Mouse (Mus musculus) layer of hippocampus, postnatal 10 days (tissue): ENCODE data around the gene Zbtb16. TPM values are rescaled to one million over a fixed set of nuclear protein-coding genes. Genes with fewer than 3 reads are reported as not detected.

Source experiments
- DNase-seq, 2 experiments: peaks; one replicate each; pipeline ENCODE4 v3.0.0; 2021; ENCODE audit warnings: low spot score in 2 of 2
- total RNA-seq, 2 experiments: library from RNA; stranded (reverse); gene quantifications; 2 replicates each; pipeline ENCODE4 v1.2.3; 2021

The Zbtb16 gene
- total RNA-seq, 2 experiments from 2014 or later = 58.2 to 66.3 TPM

DNA sequence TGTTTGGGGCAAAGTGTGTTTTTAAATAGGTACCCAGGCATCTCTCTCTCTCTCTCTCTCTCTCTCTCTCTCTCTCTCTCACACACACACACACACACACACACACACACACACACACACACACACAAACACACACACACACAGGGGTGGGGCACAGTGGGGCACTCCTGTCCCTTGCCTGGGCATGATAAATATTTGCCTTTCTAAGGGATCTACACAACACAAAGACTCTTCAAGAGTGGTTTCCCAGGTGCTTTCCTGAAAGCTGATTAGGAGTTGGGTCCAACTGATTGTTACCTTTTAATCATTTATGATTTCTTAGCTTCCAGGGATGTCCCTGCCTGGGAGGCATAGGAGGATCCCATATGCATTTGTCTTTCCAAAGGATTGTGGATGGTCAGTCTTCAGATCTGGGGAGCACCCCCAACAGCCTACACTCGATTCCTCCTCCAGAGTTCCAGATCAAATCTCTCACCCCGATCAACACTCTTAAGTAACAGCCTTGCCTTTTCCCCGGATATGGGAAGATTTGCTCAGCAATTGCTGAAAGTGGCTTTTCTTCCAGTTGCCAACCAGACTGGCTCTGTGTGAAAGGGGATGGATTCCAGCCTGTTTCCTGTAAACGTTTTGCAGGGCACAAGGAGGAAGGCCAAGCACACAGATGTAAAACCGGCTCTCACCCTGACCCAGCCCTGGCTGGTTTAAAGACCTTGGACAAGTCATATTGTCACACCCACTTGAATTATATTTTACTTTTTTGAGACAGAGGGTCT, 90.5 kb downstream of the Zbtb16 start:
- no peak for DNase-seq

GRCm38 (mm10) chr9:48744916-48745315, 91.1 kb downstream of the Zbtb16 start:
- DNase-seq = no peak

GRCm38 (mm10) chr9:48744451-48744850, 91.6 kb downstream of the Zbtb16 start:
- no peak for DNase-seq

DNA sequence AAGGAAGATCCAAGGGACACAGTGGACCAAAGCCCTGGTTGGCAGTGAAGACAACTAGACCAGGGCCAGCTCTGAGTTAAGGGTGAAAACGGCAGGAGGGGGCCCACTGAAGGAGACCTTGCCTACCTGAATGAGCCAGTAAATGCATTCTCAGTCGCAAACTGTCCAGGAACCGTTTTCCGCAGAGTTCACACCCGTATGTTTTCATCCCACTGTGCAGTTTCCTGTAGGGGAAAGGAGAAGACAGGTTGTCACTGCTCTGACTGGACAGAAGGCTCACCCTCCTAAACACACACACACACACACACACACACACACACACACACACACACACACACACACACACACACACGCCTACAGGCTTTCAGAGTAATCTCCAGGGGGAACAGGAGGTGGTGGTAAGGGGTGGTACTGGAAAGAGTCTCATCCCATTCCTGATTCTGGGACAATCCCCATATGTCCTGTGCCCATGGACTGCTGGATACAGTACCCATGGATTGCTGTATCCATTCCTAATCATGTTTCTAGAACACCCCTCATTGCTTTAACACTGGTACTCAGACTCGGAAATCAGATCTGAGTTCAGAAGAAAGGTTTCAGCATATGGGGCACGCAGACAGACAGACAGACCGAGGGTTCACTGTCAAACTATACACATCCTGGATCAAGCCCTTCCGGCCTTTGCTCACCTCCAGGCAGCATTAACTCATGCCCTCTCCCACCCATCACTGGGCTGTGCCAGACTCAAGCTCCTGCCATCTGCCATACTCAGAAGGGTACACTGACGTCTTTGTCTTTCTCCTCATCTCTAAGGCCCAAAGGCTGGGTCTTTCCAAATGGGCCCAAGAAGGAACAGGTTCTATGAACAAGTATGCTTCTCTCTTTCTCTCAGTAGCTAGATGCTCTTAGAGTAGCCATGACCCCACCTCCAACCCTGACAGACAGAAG, 92.4 kb downstream of the Zbtb16 start:
- no peak for DNase-seq

DNA sequence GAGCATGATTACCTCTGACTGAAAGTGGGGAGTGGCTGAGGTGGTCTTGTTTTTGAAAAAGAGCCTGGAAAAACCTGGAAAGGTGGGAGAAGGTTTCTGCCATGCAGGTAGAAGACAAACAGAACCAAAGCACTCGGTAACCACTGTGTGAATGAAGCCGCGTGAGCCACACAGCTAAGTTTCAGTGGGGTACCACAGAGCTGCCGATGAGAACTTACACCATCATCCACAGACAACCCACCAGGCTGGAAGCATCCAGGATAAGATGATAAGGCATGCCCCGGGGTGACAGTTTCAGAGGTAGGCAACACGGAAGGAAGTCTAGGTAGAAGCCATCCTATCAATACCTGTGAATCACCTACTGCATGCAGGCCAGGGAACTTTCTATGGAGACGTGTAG, 93.9 kb downstream of the Zbtb16 start:
- DNase-seq = no peak

DNA sequence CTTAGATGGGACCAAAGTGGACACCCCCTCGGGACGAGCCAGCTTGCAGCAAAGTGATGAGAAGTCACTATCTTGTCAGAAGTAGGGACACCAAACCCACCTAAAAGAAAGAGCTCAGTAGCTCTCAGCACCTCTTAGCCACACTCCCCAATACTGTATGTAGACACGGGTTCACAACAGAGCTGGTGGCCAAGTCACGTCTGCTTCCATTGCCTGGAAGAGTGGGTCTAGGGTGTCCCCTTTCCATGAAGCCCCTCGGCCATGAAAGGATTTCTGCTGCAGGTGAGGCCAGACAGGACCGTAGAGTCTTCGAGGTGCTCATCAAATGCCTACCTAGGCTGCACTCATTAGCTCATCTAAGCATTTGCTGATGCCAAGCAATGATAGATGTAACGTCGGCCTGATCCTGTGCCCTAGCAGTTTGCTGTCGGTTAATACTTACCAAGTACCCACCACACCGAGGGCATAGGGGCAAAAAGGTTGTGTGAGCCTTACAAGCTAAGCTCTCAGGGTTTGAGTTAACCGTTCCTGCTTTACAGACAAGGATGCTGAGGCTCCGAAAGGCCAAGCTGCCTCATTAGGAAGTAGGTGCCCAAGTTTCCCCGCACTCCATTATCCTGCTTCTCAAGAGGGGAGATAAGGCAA, 94.5 kb downstream of the Zbtb16 start:
- no peak for DNase-seq

GRCm38 (mm10) chr9:48740732-48741255, 95.2 kb downstream of the Zbtb16 start:
- no peak for DNase-seq

GRCm38 (mm10) chr9:48740098-48740505, 95.9 kb downstream of the Zbtb16 start:
- peak; percentile 98 for DNase-seq

DNA sequence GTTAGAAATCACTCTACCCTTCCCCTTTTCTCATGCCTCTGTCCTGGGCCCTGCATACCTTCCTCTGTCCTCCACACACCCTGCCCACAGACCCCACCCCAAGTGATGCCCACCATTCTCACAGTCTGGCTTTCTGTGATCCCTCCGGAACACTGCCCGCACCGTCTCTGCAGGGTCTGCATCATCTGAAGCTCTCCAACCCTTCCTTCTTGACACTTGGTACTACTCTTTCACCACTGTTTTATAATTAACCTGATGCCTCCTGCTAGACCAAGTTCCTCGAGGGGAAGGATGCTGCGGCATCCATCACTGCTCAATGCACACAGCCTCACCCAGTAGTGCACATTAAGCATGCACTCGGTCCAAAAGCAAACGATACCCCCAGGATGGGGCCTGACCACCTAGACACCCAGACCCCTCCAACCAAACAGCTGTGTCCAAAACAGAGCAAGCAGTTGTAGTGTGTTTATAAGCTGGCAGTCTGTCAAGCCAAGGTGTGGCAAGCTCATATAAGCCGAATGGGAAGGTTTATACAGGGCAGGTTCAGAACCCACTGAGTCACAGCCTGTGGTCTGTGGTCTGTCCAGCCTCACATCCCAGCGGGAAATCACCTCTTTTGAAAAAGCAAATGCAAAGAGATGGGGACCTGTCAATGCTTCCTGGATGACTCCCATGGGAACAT, 97.1 kb downstream of the Zbtb16 start:
- DNase-seq = no peak

DNA sequence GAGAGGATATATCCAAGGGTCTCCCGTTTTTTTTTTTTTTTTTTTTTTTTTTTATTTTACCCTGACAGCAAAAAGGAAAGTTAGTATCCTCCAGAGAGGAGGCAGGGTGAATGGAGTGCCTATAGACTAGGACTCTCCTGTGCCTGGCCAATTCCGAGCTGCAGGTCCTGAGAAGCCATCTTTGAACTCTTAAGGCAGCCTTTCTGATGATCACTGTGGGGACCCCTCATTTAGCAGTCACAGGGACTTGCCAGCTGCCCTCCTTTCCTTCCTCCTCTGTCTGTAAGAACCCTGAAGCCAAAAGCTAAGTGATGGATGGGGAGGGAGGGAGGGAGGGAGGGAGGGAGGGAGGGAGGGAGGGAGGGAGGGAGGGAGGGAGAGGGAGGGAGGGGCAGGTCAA, 98.1 kb downstream of the Zbtb16 start:
- DNase-seq = no peak

DNA sequence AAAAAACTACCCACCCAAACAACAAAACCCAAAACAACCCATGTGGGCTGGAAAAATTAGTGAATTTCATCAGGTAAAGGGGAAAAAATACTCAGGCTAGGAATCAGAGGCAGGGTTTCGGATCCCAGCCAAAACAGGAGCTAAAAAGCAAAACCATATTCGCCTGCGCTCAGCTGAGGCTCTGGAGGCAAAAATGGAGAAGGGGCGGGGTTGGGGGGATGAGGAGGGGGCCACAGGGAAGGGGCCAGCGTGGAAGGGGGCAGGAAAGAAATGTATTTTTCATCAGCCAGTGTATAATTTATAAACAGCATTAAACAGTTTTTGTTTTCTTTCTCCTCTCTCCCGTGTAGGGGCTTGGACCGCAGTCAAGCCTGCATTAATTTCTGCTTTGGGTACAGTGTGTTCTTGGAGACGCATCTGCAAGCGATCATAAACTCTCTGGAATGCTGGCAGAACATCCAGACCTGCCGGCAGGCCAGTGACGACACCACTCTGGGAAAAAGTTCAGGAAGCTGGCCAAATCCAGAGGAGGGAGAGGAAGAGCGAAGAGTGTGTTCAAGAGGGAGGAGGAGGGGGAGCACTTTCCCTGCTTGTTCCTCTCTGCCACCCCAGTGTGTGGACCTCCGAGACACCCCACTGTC, 98.7 kb downstream of the Zbtb16 start:
- peak; percentile 78 to 79 for DNase-seq

DNA sequence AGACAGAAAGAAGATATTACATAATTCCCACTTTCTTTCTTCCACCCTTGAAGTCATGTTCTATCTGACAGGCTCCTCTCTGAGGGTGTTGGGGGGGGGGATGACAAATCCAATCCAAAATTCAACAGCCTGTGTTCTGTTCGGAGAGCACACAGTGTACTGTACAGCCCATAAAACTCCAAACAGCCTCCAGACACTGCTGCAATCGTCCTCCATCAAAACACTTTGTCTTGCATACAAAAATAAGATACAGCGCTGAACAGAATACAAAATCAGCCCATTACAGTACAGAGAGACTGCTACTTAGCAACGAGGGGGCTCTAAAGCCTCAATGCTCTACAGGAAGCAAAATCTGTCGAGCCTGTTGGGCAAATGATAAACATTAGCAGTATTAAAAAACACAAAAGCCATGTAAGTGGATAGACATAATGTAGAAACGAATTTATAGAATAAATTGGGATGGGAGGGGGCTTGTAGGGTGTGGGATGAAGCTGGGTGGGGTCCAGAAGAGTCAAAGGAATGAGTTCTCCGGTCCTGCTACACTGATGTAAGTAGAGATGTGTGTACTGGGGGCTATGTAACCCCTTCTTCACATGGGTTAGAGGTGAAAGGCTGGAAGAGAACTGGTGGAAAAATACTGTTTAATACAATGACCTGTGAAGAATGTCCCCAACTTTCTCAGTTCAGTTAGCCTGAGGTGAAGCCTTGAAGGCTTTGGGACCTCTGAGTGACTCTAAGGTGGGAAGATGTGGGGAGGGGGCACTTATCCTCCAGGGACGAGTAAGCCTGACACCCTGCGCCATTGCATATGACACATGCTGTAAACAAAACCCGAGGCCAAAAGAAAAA, 99.4 kb downstream of the Zbtb16 start:
- DNase-seq = no peak

DNA sequence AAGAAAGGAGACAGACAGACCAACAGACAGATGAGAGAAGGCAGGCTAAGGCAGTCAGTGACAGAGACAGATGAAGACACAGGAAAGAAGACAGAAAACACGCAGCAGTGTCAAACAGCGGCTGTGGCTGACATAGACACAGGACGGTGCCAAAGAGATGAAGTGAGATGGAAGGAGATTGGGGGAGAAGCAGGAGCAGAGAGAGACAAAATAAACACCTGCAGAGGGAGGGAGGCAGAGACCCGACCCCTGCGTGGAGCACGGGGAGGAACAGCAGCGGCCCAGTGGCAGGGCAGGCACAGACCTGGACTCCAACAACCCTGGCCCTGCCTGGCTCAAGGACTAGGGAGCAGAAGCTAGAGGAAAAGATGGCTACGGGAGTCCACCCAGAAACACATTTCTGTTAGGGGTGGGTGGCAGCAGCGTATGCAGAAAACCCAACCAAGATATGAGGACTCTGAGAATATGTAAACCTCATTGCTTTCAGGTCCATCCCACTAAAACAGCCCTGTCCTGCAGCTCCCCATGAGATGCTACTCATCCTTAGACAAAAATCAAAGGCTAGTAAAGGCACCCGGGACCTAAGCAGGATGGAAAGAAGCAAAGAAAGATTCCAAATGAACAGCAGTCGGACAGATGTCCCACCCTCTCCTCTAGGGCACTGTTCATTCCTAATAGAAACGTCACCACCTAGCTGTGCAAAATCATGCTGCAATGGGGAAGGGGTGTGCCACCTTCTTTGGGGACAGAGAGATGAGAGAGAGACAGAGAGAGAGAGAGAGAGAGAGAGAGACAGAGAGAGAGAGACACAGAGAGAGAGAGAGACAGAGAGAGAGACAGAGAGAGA, 100.3 kb downstream of the Zbtb16 start:
- no peak for DNase-seq

DNA sequence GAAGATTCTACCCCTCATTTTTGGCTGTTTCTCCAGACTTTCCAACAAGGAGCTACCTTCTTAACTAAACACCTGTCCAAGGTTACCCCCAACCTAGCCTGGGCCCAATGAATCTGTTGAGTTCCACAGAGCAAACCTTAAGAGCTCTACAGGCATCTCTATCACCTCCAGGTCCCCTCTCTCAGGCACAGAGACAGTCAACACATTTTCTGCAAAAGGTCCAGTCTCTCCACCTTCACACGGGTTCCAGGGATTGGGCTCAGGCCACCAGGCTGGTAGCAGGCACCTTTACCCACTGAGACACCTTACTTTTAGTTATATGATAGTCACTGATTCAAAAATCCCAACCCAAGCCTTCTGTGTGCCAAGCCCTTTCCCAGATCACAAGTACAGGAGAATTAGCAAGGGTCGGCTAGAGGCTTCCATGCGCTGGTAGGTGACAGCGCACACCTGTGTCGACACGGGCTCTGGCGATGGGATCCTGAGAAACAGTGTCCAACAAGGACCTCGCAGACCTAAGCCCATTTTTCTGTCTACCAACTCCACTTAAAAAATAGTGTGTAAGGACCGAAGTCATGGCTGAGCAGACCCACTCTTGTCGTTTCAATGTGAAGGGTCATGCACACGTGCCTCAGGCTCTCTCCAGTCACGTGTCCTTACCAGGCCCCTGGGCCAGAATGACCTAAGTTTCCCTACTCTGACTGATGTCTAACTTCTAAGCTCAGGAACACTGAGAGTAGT, 101.1 kb downstream of the Zbtb16 start:
- DNase-seq = no peak

- no peak for DNase-seq
Measured at GRCm38 (mm10) chr9:48733817-48734544, 102.0 kb downstream of the Zbtb16 start.

DNA sequence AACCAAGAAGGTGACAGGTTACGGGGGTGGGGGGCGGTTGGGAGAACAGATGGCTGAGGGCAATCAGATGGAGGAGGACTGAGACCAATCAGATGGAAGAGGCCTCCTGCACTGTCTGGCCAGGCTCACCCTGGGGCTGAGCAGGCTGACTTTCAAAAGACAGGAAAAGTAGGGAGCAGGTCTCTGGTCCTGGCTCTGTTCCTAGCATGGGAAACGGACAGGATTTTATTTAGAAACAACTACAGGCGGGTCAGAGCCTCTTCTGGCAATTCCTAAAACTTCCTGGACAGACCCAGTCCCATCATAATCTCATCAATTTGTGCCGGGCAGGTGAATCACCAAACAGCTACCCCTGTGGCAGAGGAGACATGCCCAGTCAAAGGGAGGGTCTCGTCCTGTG, 102.9 kb downstream of the Zbtb16 start:
- DNase-seq = no peak
